Mouse (Mus musculus): ENCODE results near the gene Plch2. TPM values are rescaled to one million over a fixed set of nuclear protein-coding genes. Genes with fewer than 3 reads are reported as not detected.

Gene Plch2
- polyA plus RNA-seq, 1 experiment from 2014 or later, result 17.0 TPM

GRCm38 (mm10) chr4:155090688-155091449 lies 34.3 kb upstream of the Plch2 start:
- WGBS, result 93% methylated on average over 13 of the region's 13 CpGs
- no peaks in the 10 kb centered on the region for H3K27me3 ChIP-seq (replicated peaks; ENCODE audit: control insufficient read depth, insufficient read depth, low read length)
- no peak overlapping the region for H3K4me2 ChIP-seq (ENCODE audit: low read length)
- H3K4me3 ChIP-seq (ENCODE audit: low read length), result no peak overlapping the region
- no peak overlapping the region for H3K9ac ChIP-seq (ENCODE audit: low read depth, low read length)
- H3K27ac ChIP-seq (ENCODE audit: low read depth, low read length), result no peak overlapping the region
- ATAC-seq, result no peak
- no peaks in the 10 kb centered on the region for H3K9me3 ChIP-seq (ENCODE audit: control insufficient read depth, low read length)
- H3K4me1 ChIP-seq (ENCODE audit: control insufficient read depth, insufficient read depth, low read depth, low read length), result peaks cover 13% of the 10 kb centered on the region
- H3K36me3 ChIP-seq (ENCODE audit: control insufficient read depth, insufficient read depth, low read length), result 0 out of 2 replicates have a peak, but pooled peaks cover 4% of the 10 kb centered on the region

DNA sequence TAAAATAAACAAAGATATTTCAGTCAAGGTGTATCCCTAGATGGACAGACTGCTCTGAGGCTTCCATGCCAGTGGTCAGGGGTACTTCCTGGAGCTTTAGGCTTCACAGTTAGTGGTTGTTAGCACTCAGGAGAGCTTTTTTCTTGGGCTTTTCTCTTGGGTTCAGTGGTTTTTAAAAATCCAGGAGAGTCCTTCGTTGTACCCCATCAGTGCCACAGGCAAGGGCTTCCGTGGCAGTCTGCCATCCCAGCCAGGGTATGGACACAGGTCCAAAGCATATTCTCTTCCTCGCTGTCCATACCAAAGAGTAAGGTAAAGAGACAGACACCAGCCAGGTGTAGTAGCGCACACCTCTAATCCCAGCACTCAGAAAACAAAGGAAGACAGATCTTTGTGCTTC lies 33.6 kb upstream of the Plch2 start:
- Histone ChIP-seq H3K27ac (ENCODE audit: low read depth, low read length) (no peak overlapping the region), H3K4me1 (ENCODE audit: control insufficient read depth, insufficient read depth, low read depth, low read length) (peaks cover 12% of the 10 kb centered on the region), H3K9ac (ENCODE audit: low read depth, low read length) (no peak overlapping the region), H3K27me3 (replicated peaks; ENCODE audit: control insufficient read depth, insufficient read depth, low read length) (no peaks in the 10 kb centered on the region), H3K4me2 (ENCODE audit: low read length) (no peak overlapping the region), H3K4me3 (ENCODE audit: low read length) (no peak overlapping the region), H3K9me3 (ENCODE audit: control insufficient read depth, low read length) (no peaks in the 10 kb centered on the region), H3K36me3 (ENCODE audit: control insufficient read depth, insufficient read depth, low read length) (0 out of 2 replicates have a peak, but pooled peaks cover 4% of the 10 kb centered on the region)
- WGBS, result 95% methylated on average over 4 of the region's 4 CpGs
- ATAC-seq, result no peak

DNA sequence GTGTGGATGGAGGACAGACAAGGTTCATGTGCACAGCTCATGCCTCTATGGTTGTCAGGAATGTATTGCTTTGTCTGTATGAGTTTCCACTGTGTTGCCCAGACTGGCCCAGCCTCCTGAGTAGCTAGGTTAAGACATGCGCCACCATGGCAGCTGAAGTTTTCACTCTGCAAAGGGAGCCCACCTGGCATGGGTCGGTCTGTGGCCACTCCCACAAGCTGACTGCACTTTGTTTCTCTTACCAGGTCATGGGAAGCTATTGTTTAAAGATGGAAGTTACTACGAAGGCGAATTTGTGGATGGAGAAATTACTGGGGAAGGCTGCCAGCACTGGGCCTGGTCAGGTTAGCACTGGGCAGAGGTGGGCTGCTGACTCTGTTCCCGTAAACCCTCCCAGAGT lies 32.7 kb upstream of the Plch2 start:
- no peak overlapping the region for H3K4me2 ChIP-seq (ENCODE audit: low read length)
- no peaks in the 10 kb centered on the region for H3K27me3 ChIP-seq (replicated peaks; ENCODE audit: control insufficient read depth, insufficient read depth, low read length)
- ATAC-seq, result no peak
- no peak overlapping the region for H3K27ac ChIP-seq (ENCODE audit: low read depth, low read length)
- no peaks in the 10 kb centered on the region for H3K9me3 ChIP-seq (ENCODE audit: control insufficient read depth, low read length)
- WGBS, result 88% methylated on average over 5 of the region's 5 CpGs
- H3K4me3 ChIP-seq (ENCODE audit: low read length), result no peak overlapping the region
- H3K36me3 ChIP-seq (ENCODE audit: control insufficient read depth, insufficient read depth, low read length), result 0 out of 2 replicates have a peak, but pooled peaks cover 4% of the 10 kb centered on the region
- peaks cover 20% of the 10 kb centered on the region for H3K4me1 ChIP-seq (ENCODE audit: control insufficient read depth, insufficient read depth, low read depth, low read length)
- H3K9ac ChIP-seq (ENCODE audit: low read depth, low read length), result no peak overlapping the region

GRCm38 (mm10) chr4:155086108-155087024 lies 29.8 kb upstream of the Plch2 start, which contains the start of the genes Rer1 and Morn1:
TSS of gene Rer1 (minus strand) at chr4:155086382.
TSS of gene Morn1 (plus strand) at chr4:155086577.
- H3K9me3 ChIP-seq (ENCODE audit: control insufficient read depth, low read length), result no peaks in the 10 kb centered on the region
- peak within 1 kb of the TSS; percentile 94 for H3K27ac ChIP-seq (ENCODE audit: low read depth, low read length)
- peak within 1 kb of the TSS; percentile 91 for H3K4me2 ChIP-seq (ENCODE audit: low read length)
- H3K27me3 ChIP-seq (replicated peaks; ENCODE audit: control insufficient read depth, insufficient read depth, low read length), result no peaks in the 10 kb centered on the region
- H3K4me1 ChIP-seq (ENCODE audit: control insufficient read depth, insufficient read depth, low read depth, low read length), result peaks cover 23% of the 10 kb centered on the region
- peak within 1 kb of the TSS; percentile 69 for H3K4me3 ChIP-seq (ENCODE audit: low read length)
- H3K9ac ChIP-seq (ENCODE audit: low read depth, low read length), result peak within 1 kb of the TSS; percentile 97
- peaks cover 14% of the 10 kb centered on the region; the same call in 1 of the 2 replicates for H3K36me3 ChIP-seq (ENCODE audit: control insufficient read depth, insufficient read depth, low read length)
- peak; percentile 97 for ATAC-seq
- WGBS, result under 1% methylated on average over 66 of the region's 85 CpGs

GRCm38 (mm10) chr4:155085206-155086107 lies 28.9 kb upstream of the Plch2 start:
- Histone ChIP-seq H3K9me3 (ENCODE audit: control insufficient read depth, low read length) (no peaks in the 10 kb centered on the region), H3K4me3 (ENCODE audit: low read length) (peak overlapping the region; percentile 69), H3K36me3 (ENCODE audit: control insufficient read depth, insufficient read depth, low read length) (peaks cover 19% of the 10 kb centered on the region; the same call in 1 of the 2 replicates), H3K4me1 (ENCODE audit: control insufficient read depth, insufficient read depth, low read depth, low read length) (peaks cover 23% of the 10 kb centered on the region), H3K4me2 (ENCODE audit: low read length) (peak overlapping the region; percentile 91), H3K27me3 (replicated peaks; ENCODE audit: control insufficient read depth, insufficient read depth, low read length) (no peaks in the 10 kb centered on the region), H3K9ac (ENCODE audit: low read depth, low read length) (peak overlapping the region; percentile 97), H3K27ac (ENCODE audit: low read depth, low read length) (peak overlapping the region; percentile 94)
- no peak; the same call in none of the 2 replicates for ATAC-seq
- WGBS, result 6% methylated on average over 35 of the region's 35 CpGs

GRCm38 (mm10) chr4:155084351-155084750 lies 27.8 kb upstream of the Plch2 start:
- Histone ChIP-seq H3K27ac (ENCODE audit: low read depth, low read length) (no peak overlapping the region), H3K9me3 (ENCODE audit: control insufficient read depth, low read length) (no peaks in the 10 kb centered on the region), H3K9ac (ENCODE audit: low read depth, low read length) (peak overlapping the region; percentile 35; the same call in 1 of the 2 replicates), H3K4me3 (ENCODE audit: low read length) (no peak overlapping the region), H3K4me1 (ENCODE audit: control insufficient read depth, insufficient read depth, low read depth, low read length) (peaks cover 23% of the 10 kb centered on the region), H3K36me3 (ENCODE audit: control insufficient read depth, insufficient read depth, low read length) (peaks cover 26% of the 10 kb centered on the region), H3K27me3 (replicated peaks; ENCODE audit: control insufficient read depth, insufficient read depth, low read length) (no peaks in the 10 kb centered on the region), H3K4me2 (ENCODE audit: low read length) (no peak overlapping the region; the same call in 1 of the 2 replicates)
- 91% methylated on average over 7 of the region's 7 CpGs for WGBS
- ATAC-seq, result no peak

GRCm38 (mm10) chr4:155083553-155083952 lies 27.0 kb upstream of the Plch2 start:
- no peak for ATAC-seq
- Histone ChIP-seq H3K27me3 (replicated peaks; ENCODE audit: control insufficient read depth, insufficient read depth, low read length) (no peaks in the 10 kb centered on the region), H3K9ac (ENCODE audit: low read depth, low read length) (no peak overlapping the region), H3K36me3 (ENCODE audit: control insufficient read depth, insufficient read depth, low read length) (peaks cover 26% of the 10 kb centered on the region), H3K4me2 (ENCODE audit: low read length) (no peak overlapping the region), H3K27ac (ENCODE audit: low read depth, low read length) (no peak overlapping the region), H3K4me3 (ENCODE audit: low read length) (no peak overlapping the region), H3K4me1 (ENCODE audit: control insufficient read depth, insufficient read depth, low read depth, low read length) (peaks cover 23% of the 10 kb centered on the region), H3K9me3 (ENCODE audit: control insufficient read depth, low read length) (no peaks in the 10 kb centered on the region)
- WGBS, result 86% methylated on average over 4 of the region's 4 CpGs

GRCm38 (mm10) chr4:155079666-155080065 lies 23.1 kb upstream of the Plch2 start:
- Histone ChIP-seq H3K9ac (ENCODE audit: low read depth, low read length) (no peak overlapping the region), H3K36me3 (ENCODE audit: control insufficient read depth, insufficient read depth, low read length) (peaks cover 39% of the 10 kb centered on the region), H3K27ac (ENCODE audit: low read depth, low read length) (no peak overlapping the region), H3K4me2 (ENCODE audit: low read length) (no peak overlapping the region), H3K4me1 (ENCODE audit: control insufficient read depth, insufficient read depth, low read depth, low read length) (peaks cover 7% of the 10 kb centered on the region), H3K9me3 (ENCODE audit: control insufficient read depth, low read length) (no peaks in the 10 kb centered on the region), H3K27me3 (replicated peaks; ENCODE audit: control insufficient read depth, insufficient read depth, low read length) (no peaks in the 10 kb centered on the region), H3K4me3 (ENCODE audit: low read length) (no peak overlapping the region)
- ATAC-seq, result no peak
- WGBS, result 89% methylated on average over 6 of the region's 6 CpGs

Measured in hindbrain, embryonic 16.5 days (tissue).